10 mouse cellular contexts compared by ENCODE assay signal in genomic region chr7:3594686-3595085, GRCm38 (mm10). TPM values are rescaled to one million over a fixed set of nuclear protein-coding genes. Genes with fewer than 3 reads are reported as not detected.
DNase-seq lines count a peak whose midpoint lies in the region; ATAC-seq and TF ChIP-seq lines count a peak whose summit lies in the region.
"Had no signal": no experiment of that assay in that cellular context is flagged by ENCODE, and none has a peak within 500 bp of the region (broad histone marks: within the 10 kb centered on the region; RNA-seq: fewer than 3 reads in every experiment).

No protein-coding gene starts in this region.

- DNase-seq in heart, postnatal 36 days: no peak
- DNase-seq in spleen, adult 2 months (ENCODE audit: low read depth in 1 of 2, low spot score in 2 of 2): no peak
- no peak for DNase-seq in spleen, postnatal 4 days (ENCODE audit: low spot score in 2 of 2)
- no peak for DNase-seq in stomach, postnatal 0 days (ENCODE audit: low spot score)
- no peak for DNase-seq in left cerebral cortex, adult 18-20 months (ENCODE audit: low spot score in 2 of 2)
- no peak for DNase-seq in frontal cortex, postnatal 25 days (ENCODE audit: low spot score in 2 of 2)

- 0 out of 4 replicates have a peak, but pooled peaks cover 0 to 2% of the 10 kb centered on the region in 2 experiments for H3K4me1 ChIP-seq in heart, embryonic 14.5 days (ENCODE audit: control insufficient read depth in 2 of 2, insufficient read depth in 2 of 2, low read length in 2 of 2)
- H3K4me1 ChIP-seq in spleen, adult 2 months (ENCODE audit: control insufficient read depth, insufficient read depth, insufficient read length): no peaks in the 10 kb centered on the region
- no peaks in the 10 kb centered on the region for H3K4me1 ChIP-seq in intestine, postnatal 0 days (replicated peaks; ENCODE audit: control insufficient read depth, insufficient read depth, low read length)
- no peaks in the 10 kb centered on the region for H3K4me1 ChIP-seq in stomach, postnatal 0 days (replicated peaks; ENCODE audit: control insufficient read depth, insufficient read depth)
- H3K4me1 ChIP-seq: neural tube, embryonic 12.5 days had no signal

- no peak overlapping the region; a peak in 1 of 4 replicates for H3K27ac ChIP-seq in heart, embryonic 14.5 days (replicated peaks in 1 of 2; ENCODE audit: control insufficient read depth in 1 of 2, insufficient read depth in 1 of 2, low read depth in 2 of 2, low read length in 2 of 2)
- H3K27ac ChIP-seq in spleen, adult 2 months (ENCODE audit: insufficient read depth, low read length): no peak overlapping the region
- no peak overlapping the region for H3K27ac ChIP-seq in intestine, postnatal 0 days (ENCODE audit: low read depth, low read length)
- no peak overlapping the region for H3K27ac ChIP-seq in stomach, postnatal 0 days (replicated peaks)
- H3K27ac ChIP-seq: neural tube, embryonic 12.5 days had no signal

- intact Hi-C loops in heart, postnatal 36 days (cut with DNase I): loop anchor here (5.0 kb wide), 1 partner anchor 372 kb away; no protein-coding TSS in a partner anchor

- TF ChIP-seq CTCF in spleen, adult 2 months (IDR thresholded peaks at IDR 0.05; ENCODE audit: extremely low read depth, insufficient read depth, insufficient read length, insufficient replicate concordance): no peak
- no peak for TF ChIP-seq CTCF in intestine, postnatal 0 days (IDR thresholded peaks at IDR 0.05; ENCODE audit: low read depth)
- TF ChIP-seq CTCF in stomach, postnatal 0 days (IDR thresholded peaks at IDR 0.05; ENCODE audit: low read depth): peak; percentile 5; the same call in 1 of the 2 replicates

- no peaks in the 10 kb centered on the region for H3K36me3 ChIP-seq in heart, embryonic 14.5 days (ENCODE audit: control insufficient read depth, insufficient read depth, low read length)
- H3K36me3 ChIP-seq in spleen, adult 2 months (ENCODE audit: control insufficient read depth, insufficient read depth, low read length): no peaks in the 10 kb centered on the region
- H3K36me3 ChIP-seq in intestine, postnatal 0 days (ENCODE audit: control insufficient read depth, insufficient read depth): no peaks in the 10 kb centered on the region
- H3K36me3 ChIP-seq in stomach, postnatal 0 days (ENCODE audit: control insufficient read depth, insufficient read depth, low read length): no peaks in the 10 kb centered on the region
- H3K36me3 ChIP-seq: neural tube, embryonic 12.5 days had no signal

- no peaks in the 10 kb centered on the region for H3K9me3 ChIP-seq in heart, embryonic 14.5 days (ENCODE audit: control insufficient read depth, low read length)
- H3K9me3 ChIP-seq in intestine, postnatal 0 days (ENCODE audit: control insufficient read depth): no peaks in the 10 kb centered on the region
- H3K9me3 ChIP-seq in stomach, postnatal 0 days (ENCODE audit: control insufficient read depth, low read length): no peaks in the 10 kb centered on the region
- H3K9me3 ChIP-seq: neural tube, embryonic 12.5 days had no signal

- H3K27me3 ChIP-seq in heart, embryonic 14.5 days (ENCODE audit: control insufficient read depth, insufficient read depth, low read length): no peaks in the 10 kb centered on the region
- no peaks in the 10 kb centered on the region for H3K27me3 ChIP-seq in spleen, adult 2 months (ENCODE audit: control insufficient read depth, insufficient read depth, low read length)
- H3K27me3 ChIP-seq in intestine, postnatal 0 days (replicated peaks; ENCODE audit: control insufficient read depth, insufficient read depth, low read length): no peaks in the 10 kb centered on the region
- H3K27me3 ChIP-seq in stomach, postnatal 0 days (ENCODE audit: control insufficient read depth, insufficient read depth, low read length): no peaks in the 10 kb centered on the region
- H3K27me3 ChIP-seq: neural tube, embryonic 12.5 days had no signal

- H3K4me3 ChIP-seq in heart, embryonic 14.5 days (ENCODE audit: control insufficient read depth in 1 of 2, insufficient read depth in 1 of 2, low read depth in 1 of 2, low read length in 2 of 2): peak overlapping the region; percentile 16 to 18; a peak in 2 of 4 replicates
- H3K4me3 ChIP-seq in spleen, adult 2 months (ENCODE audit: extremely low read depth, insufficient read depth, insufficient read length): peak overlapping the region; percentile 35; the same call in 1 of the 2 replicates
- 0 out of 2 replicates have a peak overlapping the region, but pooled peaks have one; percentile 14 for H3K4me3 ChIP-seq in intestine, postnatal 0 days (ENCODE audit: low read depth, low read length)
- H3K4me3 ChIP-seq in stomach, postnatal 0 days (ENCODE audit: low read depth, low read length): no peak overlapping the region
- H3K4me3 ChIP-seq: neural tube, embryonic 12.5 days had no signal

- no peak overlapping the region for H3K9ac ChIP-seq in heart, embryonic 14.5 days (ENCODE audit: low read length)
- no peak overlapping the region for H3K9ac ChIP-seq in intestine, postnatal 0 days (ENCODE audit: low read depth, low read length)
- H3K9ac ChIP-seq in stomach, postnatal 0 days (ENCODE audit: low read length): no peak overlapping the region
- H3K9ac ChIP-seq: neural tube, embryonic 12.5 days had no signal

- no peak for TF ChIP-seq POLR2A in spleen, adult 2 months (IDR thresholded peaks at IDR 0.05; ENCODE audit: low read depth, low read length)

- TF ChIP-seq EP300 in stomach, postnatal 0 days (optimal IDR thresholded peaks at IDR 0.05): no peak

- no peak for ATAC-seq in heart, embryonic 14.5 days (ENCODE audit: insufficient number of reproducible peaks, insufficient read depth, low FRiP score, low read depth)
- peak; percentile 54; the same call in 1 of the 2 replicates for ATAC-seq in intestine, postnatal 0 days
- peak; percentile 64; the same call in 1 of the 2 replicates for ATAC-seq in stomach, postnatal 0 days (ENCODE audit: low FRiP score, low TSS enrichment)

- 10% methylated on average over 5 of the region's 5 CpGs for WGBS in heart, embryonic 14.5 days
- WGBS in spleen, adult 2 months: 11% methylated on average over 5 of the region's 5 CpGs
- 17% methylated on average over 5 of the region's 5 CpGs for WGBS in intestine, postnatal 0 days
- 13% methylated on average over 5 of the region's 5 CpGs for WGBS in stomach, postnatal 0 days

- peak overlapping the region; percentile 49 for H3K4me2 ChIP-seq in heart, embryonic 14.5 days (ENCODE audit: low read length)
- H3K4me2 ChIP-seq in intestine, postnatal 0 days (replicated peaks; ENCODE audit: low read depth): peak overlapping the region; percentile 48
- peak overlapping the region; percentile 31; the same call in 1 of the 2 replicates for H3K4me2 ChIP-seq in stomach, postnatal 0 days (replicated peaks; ENCODE audit: low read depth)

RNA-seq across cellular contexts. Expression of gene Oscar, which starts 21.3 kb away (rescaled TPM):
- 0.15 TPM in 2 replicates for polyA plus RNA-seq in heart, embryonic 14.5 days (2014; fragmentation: Nextera tagmentation; extraction: Ambion mirVana)
- under 1 TPM; 0.17 to 0.35 TPM for total RNA-seq in heart, postnatal 36 days (2021)
- 0.14 and 0.15 TPM in 2 replicates for polyA plus RNA-seq in spleen, adult 2 months (2012; rRNA removed)
- polyA plus RNA-seq in intestine, postnatal 0 days (2015; fragmentation: Nextera tagmentation; extraction: Ambion mirVana): 0.08 and 0.13 TPM in 2 replicates
- 0.06 and 0.17 TPM in 2 replicates for polyA plus RNA-seq in stomach, postnatal 0 days (2015; fragmentation: Nextera tagmentation; extraction: Ambion mirVana)
- total RNA-seq in left cerebral cortex, adult 18-20 months (2021): 1 to 10 TPM in 1 of 2 experiments, under 1 TPM in 1; 0.87 to 1.1 TPM
- total RNA-seq: liver, adult 2 months had no signal
- polyA plus RNA-seq: liver, adult 2 months had no signal

RNA-seq across cellular contexts. Expression of gene Ndufa3, which starts 22.5 kb away (rescaled TPM):
- 962 and 1,026 TPM in 2 replicates for polyA plus RNA-seq in heart, embryonic 14.5 days (2014; fragmentation: Nextera tagmentation; extraction: Ambion mirVana)
- 1,000 to 10,000 TPM; 1,822 to 1,988 TPM for total RNA-seq in heart, postnatal 36 days (2021)
- polyA plus RNA-seq in spleen, adult 2 months (2012; rRNA removed): 117 and 124 TPM in 2 replicates
- 703 and 717 TPM in 2 replicates for polyA plus RNA-seq in intestine, postnatal 0 days (2015; fragmentation: Nextera tagmentation; extraction: Ambion mirVana)
- polyA plus RNA-seq in stomach, postnatal 0 days (2015; fragmentation: Nextera tagmentation; extraction: Ambion mirVana): 491 and 535 TPM in 2 replicates
- 100 to 1,000 TPM; 543 to 558 TPM for total RNA-seq in left cerebral cortex, adult 18-20 months (2021)

RNA-seq across cellular contexts. Expression of gene Tfpt, which starts 35.0 kb away (rescaled TPM):
- 13.7 and 18.2 TPM in 2 replicates for polyA plus RNA-seq in heart, embryonic 14.5 days (2014; fragmentation: Nextera tagmentation; extraction: Ambion mirVana)
- total RNA-seq in heart, postnatal 36 days (2021): 10 to 100 TPM; 17.2 to 25.4 TPM
- 6.8 TPM in 2 replicates for polyA plus RNA-seq in spleen, adult 2 months (2012; rRNA removed)
- 12.2 and 12.8 TPM in 2 replicates for polyA plus RNA-seq in intestine, postnatal 0 days (2015; fragmentation: Nextera tagmentation; extraction: Ambion mirVana)
- polyA plus RNA-seq in stomach, postnatal 0 days (2015; fragmentation: Nextera tagmentation; extraction: Ambion mirVana): 14.6 and 17.7 TPM in 2 replicates
- 10 to 100 TPM; 37.0 to 39.4 TPM for total RNA-seq in left cerebral cortex, adult 18-20 months (2021)

RNA-seq across cellular contexts. Expression of gene Prpf31, which starts 35.1 kb away (rescaled TPM):
- polyA plus RNA-seq in heart, embryonic 14.5 days (2014; fragmentation: Nextera tagmentation; extraction: Ambion mirVana): 51.9 and 54.8 TPM in 2 replicates
- 10 to 100 TPM; 24.4 to 26.6 TPM for total RNA-seq in heart, postnatal 36 days (2021)
- polyA plus RNA-seq in spleen, adult 2 months (2012; rRNA removed): 24.1 and 27.8 TPM in 2 replicates
- polyA plus RNA-seq in intestine, postnatal 0 days (2015; fragmentation: Nextera tagmentation; extraction: Ambion mirVana): 27.8 and 29.8 TPM in 2 replicates
- 40.3 and 43.6 TPM in 2 replicates for polyA plus RNA-seq in stomach, postnatal 0 days (2015; fragmentation: Nextera tagmentation; extraction: Ambion mirVana)
- 10 to 100 TPM; 53.0 to 55.2 TPM for total RNA-seq in left cerebral cortex, adult 18-20 months (2021)

RNA-seq across cellular contexts. Expression of gene Cnot3, which starts 50.4 kb away (rescaled TPM):
- polyA plus RNA-seq in heart, embryonic 14.5 days (2014; fragmentation: Nextera tagmentation; extraction: Ambion mirVana): 30.4 and 32.4 TPM in 2 replicates
- total RNA-seq in heart, postnatal 36 days (2021): 10 to 100 TPM; 22.5 to 27.6 TPM
- 94.1 and 111 TPM in 2 replicates for polyA plus RNA-seq in spleen, adult 2 months (2012; rRNA removed)
- 19.9 and 20.8 TPM in 2 replicates for polyA plus RNA-seq in intestine, postnatal 0 days (2015; fragmentation: Nextera tagmentation; extraction: Ambion mirVana)
- 19.7 and 20.0 TPM in 2 replicates for polyA plus RNA-seq in stomach, postnatal 0 days (2015; fragmentation: Nextera tagmentation; extraction: Ambion mirVana)
- total RNA-seq in left cerebral cortex, adult 18-20 months (2021): 10 to 100 TPM; 48.4 to 59.5 TPM
